Mouse (Mus musculus) liver, embryonic 14.5 days (tissue): ENCODE results near the gene Gorasp2.

Source experiments
- CTCF ChIP-seq: IDR thresholded peaks from 2 replicates; pipeline ENCODE4 v1.5.1; 2016; ENCODE audit warnings: antibody characterized with exemption, low read depth, control low read depth
- EP300 ChIP-seq: IDR thresholded peaks from 2 replicates; pipeline ENCODE4 v1.6.1; 2016; ENCODE audit warnings: antibody characterized with exemption, low read depth

- no peak for TF ChIP-seq CTCF
- no peak for TF ChIP-seq EP300
Observed at GRCm38 (mm10) chr2:70751655-70752054, 90.3 kb downstream of the Gorasp2 start.
